Mouse (Mus musculus): ENCODE measurements at regions not wholly inside any gene's neighbourhood (a gene's known extent, or its start where the extent isn't known, plus 50 kb on each side); places are given as distances from the start of the nearest gene placed in this dataset.
A peak's percentile ranks its signal among the peaks of the same experiment; 100 is the strongest.
"Not testable (repeated sequence)": the region's sequence is repeated elsewhere in the genome, so short reads cannot be mapped to it uniquely, and the experiment has no call there.

- no peak for DNase-seq (ENCODE audit: low spot score)
Measured at GRCm38 (mm10) chr14:46591753-46592359, 168.5 kb upstream of the Cdkn3 start.

GRCm38 (mm10) chr14:46591211-46591610, 169.1 kb upstream of the Cdkn3 start:
- DNase-seq (ENCODE audit: low spot score), result no peak

- DNase-seq (ENCODE audit: low spot score), result no peak
Measured at GRCm38 (mm10) chr14:46586093-46586492, 174.2 kb upstream of the Cdkn3 start.

- no peak for DNase-seq (ENCODE audit: low spot score)
Measured at GRCm38 (mm10) chr14:46578051-46579000, 182.0 kb upstream of the Cdkn3 start.

- DNase-seq (ENCODE audit: low spot score), result no peak
Measured at GRCm38 (mm10) chr14:46575889-46576288, 184.5 kb upstream of the Cdkn3 start.

- no peak for DNase-seq (ENCODE audit: low spot score)
Measured at GRCm38 (mm10) chr14:46575414-46575813, 184.9 kb upstream of the Cdkn3 start.

- DNase-seq (ENCODE audit: low spot score), result no peak
Measured at GRCm38 (mm10) chr14:46573401-46573800, 182.9 kb upstream of the Bmp4 start.

GRCm38 (mm10) chr14:46572972-46573371, 182.5 kb upstream of the Bmp4 start:
- not testable (repeated sequence) for DNase-seq (ENCODE audit: low spot score)

- DNase-seq (ENCODE audit: low spot score), result no peak
Measured at GRCm38 (mm10) chr14:46571841-46572240, 181.4 kb upstream of the Bmp4 start.

GRCm38 (mm10) chr14:46569273-46569672, 178.8 kb upstream of the Bmp4 start:
- no peak for DNase-seq (ENCODE audit: low spot score)

- no peak for DNase-seq (ENCODE audit: low spot score)
Measured at GRCm38 (mm10) chr14:46567411-46567780, 176.9 kb upstream of the Bmp4 start.

- DNase-seq (ENCODE audit: low spot score), result no peak
Measured at GRCm38 (mm10) chr14:46566681-46567410, 176.4 kb upstream of the Bmp4 start.

GRCm38 (mm10) chr14:46564998-46565397, 174.5 kb upstream of the Bmp4 start:
- DNase-seq (ENCODE audit: low spot score), result peak; percentile 58

- no peak for DNase-seq (ENCODE audit: low spot score)
Measured at GRCm38 (mm10) chr14:46562016-46562415, 171.5 kb upstream of the Bmp4 start.

- DNase-seq (ENCODE audit: low spot score), result no peak
Measured at GRCm38 (mm10) chr14:46553239-46553638, 162.8 kb upstream of the Bmp4 start.

- no peak for DNase-seq (ENCODE audit: low spot score)
Measured at GRCm38 (mm10) chr14:46546146-46546545, 155.7 kb upstream of the Bmp4 start.

- DNase-seq (ENCODE audit: low spot score), result no peak
Measured at GRCm38 (mm10) chr14:46539466-46540187, 149.2 kb upstream of the Bmp4 start.

GRCm38 (mm10) chr14:46536002-46536762, 145.7 kb upstream of the Bmp4 start:
- no peak for DNase-seq (ENCODE audit: low spot score)

GRCm38 (mm10) chr14:46532697-46533096, 142.2 kb upstream of the Bmp4 start:
- DNase-seq (ENCODE audit: low spot score), result no peak

GRCm38 (mm10) chr14:46530452-46530851, 140.0 kb upstream of the Bmp4 start:
- no peak for DNase-seq (ENCODE audit: low spot score)

- DNase-seq (ENCODE audit: low spot score), result no peak
Measured at GRCm38 (mm10) chr14:46529086-46529715, 138.7 kb upstream of the Bmp4 start.

Data from adipocyte (in vitro differentiated cells).